Mouse (Mus musculus): ENCODE data around the gene Dctpp1. TPM values are rescaled to one million over a fixed set of nuclear protein-coding genes. Genes with fewer than 3 reads are reported as not detected.

Dctpp1 gene
- polyA plus RNA-seq (2015; fragmentation: Nextera tagmentation; extraction: Ambion mirVana) = 128 and 136 TPM in 2 replicates

DNA sequence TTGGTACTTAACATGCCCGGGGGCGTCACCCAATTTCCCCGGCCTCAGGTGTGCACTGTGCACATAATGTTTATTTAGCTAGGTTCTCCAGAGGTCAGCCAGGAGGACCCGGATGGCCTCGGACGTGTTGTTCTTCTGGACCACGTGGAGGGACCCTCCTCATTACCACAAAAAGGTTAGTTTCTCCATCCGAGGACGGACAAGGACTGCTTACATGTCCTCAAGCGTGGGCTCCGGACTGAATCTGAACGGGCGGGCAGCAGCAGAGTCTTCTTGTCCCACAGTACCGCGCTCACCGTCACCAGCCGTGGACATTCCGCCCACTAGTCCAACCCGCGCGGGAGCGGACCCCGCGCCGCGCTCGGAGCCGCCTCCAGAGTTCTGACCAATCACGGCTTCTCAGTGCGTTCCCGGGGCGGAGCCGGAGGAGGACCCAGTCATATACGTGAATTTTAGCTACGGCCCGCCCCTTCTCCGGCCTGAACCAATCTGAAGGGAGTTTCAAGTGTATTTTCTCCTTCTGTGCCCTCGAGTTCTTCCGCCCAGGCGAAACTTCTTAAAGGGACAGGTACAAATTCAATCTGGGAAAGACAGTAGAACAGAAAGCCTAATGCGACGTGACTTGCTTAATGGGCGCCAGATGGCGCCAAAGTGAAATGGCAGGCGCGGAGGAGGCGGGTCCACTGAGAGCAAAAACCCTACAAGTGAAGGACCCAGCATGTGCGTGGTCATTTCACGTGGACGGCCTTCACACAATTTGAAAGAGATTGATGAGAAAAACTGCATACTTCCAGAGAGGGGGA, at the start of gene Dctpp1:
Gene Dctpp1, minus strand, starts transcription at position 401 of the 803 bp plus-strand sequence.
- Histone ChIP-seq H3K9me3 (replicated peaks) (no peaks in the 10 kb centered on the region), H3K9ac (replicated peaks) (peak within 1 kb of the TSS; percentile 66), H3K27ac (replicated peaks) (peak within 1 kb of the TSS; percentile 61), H3K27me3 (replicated peaks) (no peaks in the 10 kb centered on the region), H3K4me2 (peak within 1 kb of the TSS; percentile 78), H3K4me3 (replicated peaks) (peak within 1 kb of the TSS; percentile 57), H3K36me3 (no peaks in the 10 kb centered on the region), H3K4me1 (peaks cover 18% of the 10 kb centered on the region)
- WGBS = under 1% methylated on average over 50 of the region's 50 CpGs
- ATAC-seq (ENCODE audit: low FRiP score) = peak; percentile 99

DNA sequence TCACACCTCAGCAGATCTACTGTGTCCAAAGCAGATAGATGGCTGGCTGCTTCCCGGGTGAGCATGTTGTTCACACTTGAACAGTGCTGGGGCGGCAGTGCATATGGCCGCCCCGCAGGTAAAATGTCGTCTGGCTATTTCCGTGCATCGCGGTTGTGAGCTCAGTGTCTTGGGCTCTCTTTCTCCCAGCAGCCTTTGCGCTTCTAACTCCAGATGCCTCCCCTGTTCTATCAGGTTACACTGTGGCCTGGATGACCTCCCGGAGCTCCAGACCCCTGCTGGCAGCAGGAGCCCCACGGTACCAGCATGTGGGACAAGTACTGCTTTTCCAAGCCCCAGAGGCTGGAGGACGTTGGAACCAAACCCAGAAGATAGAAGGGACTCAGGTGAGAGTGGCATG, 49.4 kb upstream of the Dctpp1 start:
- 75% methylated on average over 12 of the region's 12 CpGs for WGBS
- Histone ChIP-seq H3K4me2 (no peak overlapping the region), H3K9ac (replicated peaks) (no peak overlapping the region), H3K9me3 (replicated peaks) (no peaks in the 10 kb centered on the region), H3K27ac (replicated peaks) (no peak overlapping the region), H3K4me1 (no peaks in the 10 kb centered on the region), H3K36me3 (no peaks in the 10 kb centered on the region), H3K27me3 (replicated peaks) (no peaks in the 10 kb centered on the region), H3K4me3 (replicated peaks) (no peak overlapping the region)
- ATAC-seq (ENCODE audit: low FRiP score) = no peak

DNA sequence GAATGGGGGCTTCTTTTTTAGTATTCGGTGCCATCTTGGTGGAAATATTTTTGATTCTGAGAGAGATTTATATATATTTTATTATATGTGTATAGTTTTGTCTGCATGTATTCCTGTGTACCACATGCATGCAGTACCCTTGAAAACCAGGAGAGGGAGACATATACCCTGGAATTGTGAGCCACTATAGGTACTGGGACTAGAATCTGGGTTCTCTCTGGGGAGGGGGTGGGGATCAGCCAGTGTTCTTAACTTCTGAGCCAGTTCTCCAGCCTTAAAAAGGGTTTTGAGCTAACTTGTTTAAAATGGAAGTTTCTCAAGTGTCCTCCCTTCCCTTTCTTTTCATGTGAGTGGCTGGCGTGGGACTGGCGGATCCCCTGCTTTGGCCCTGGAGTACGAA, 48.4 kb upstream of the Dctpp1 start:
- WGBS = 60% methylated on average over 4 of the region's 4 CpGs
- Histone ChIP-seq H3K27ac (replicated peaks) (no peak overlapping the region), H3K36me3 (no peaks in the 10 kb centered on the region), H3K4me2 (no peak overlapping the region), H3K4me3 (replicated peaks) (no peak overlapping the region), H3K4me1 (no peaks in the 10 kb centered on the region), H3K27me3 (replicated peaks) (no peaks in the 10 kb centered on the region), H3K9me3 (replicated peaks) (no peaks in the 10 kb centered on the region), H3K9ac (replicated peaks) (no peak overlapping the region)
- ATAC-seq (ENCODE audit: low FRiP score) = no peak

DNA sequence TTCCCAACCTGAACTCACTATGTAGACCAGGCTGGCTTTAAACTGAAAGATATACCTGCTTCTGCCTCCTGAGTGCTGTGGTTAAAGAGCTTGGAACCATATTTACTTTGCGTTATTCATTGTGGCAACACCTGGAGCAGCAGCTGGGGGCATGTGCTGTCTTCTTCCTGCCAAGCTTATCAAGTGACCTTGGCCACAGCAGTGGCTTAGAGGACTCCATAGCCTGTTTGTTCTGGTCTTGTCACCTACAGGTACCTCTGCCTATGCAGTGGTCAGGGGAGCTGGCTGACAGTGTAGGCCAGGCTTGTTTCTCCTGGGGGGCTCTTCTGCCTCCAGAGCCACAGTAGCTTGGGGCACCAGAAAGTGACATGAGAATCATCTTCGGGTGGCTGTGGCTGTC, 47.9 kb upstream of the Dctpp1 start:
- Histone ChIP-seq H3K4me1 (no peaks in the 10 kb centered on the region), H3K4me3 (replicated peaks) (no peak overlapping the region), H3K9me3 (replicated peaks) (no peaks in the 10 kb centered on the region), H3K9ac (replicated peaks) (no peak overlapping the region), H3K36me3 (no peaks in the 10 kb centered on the region), H3K27me3 (replicated peaks) (no peaks in the 10 kb centered on the region), H3K27ac (replicated peaks) (no peak overlapping the region), H3K4me2 (no peak overlapping the region)
- no peak for ATAC-seq (ENCODE audit: low FRiP score)
- 80% methylated on average over 2 of the region's 2 CpGs for WGBS

DNA sequence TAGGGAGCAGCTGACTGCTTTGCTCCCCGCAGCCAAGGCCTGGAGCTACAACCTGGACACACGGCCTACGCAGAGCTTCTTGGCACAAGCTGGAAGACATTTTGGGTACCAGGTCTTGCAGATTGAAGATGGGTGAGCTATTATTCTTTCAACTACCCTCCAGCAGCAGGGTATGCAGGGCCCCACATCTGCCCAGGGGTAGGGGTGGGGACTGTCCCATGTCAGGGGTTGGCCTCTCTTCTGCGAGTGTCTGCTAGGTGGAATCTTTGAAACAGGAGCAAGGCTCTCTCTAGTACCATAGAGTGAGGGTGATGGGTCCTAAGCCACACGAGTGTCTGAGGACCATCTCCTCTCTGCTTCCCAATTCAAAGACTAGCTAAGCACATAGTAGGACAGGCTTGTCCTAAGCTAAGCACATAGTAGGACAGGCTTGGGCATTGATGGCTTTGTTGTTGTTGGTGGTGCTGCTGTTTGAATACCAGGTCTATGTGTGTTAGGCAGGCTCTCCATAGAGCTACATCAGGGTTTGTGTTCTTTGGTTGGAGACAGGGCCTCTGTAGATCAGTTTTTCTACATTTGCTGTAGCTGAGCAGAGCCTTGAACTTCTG, 37.2 kb upstream of the Dctpp1 start:
- Histone ChIP-seq H3K4me3 (replicated peaks) (no peak overlapping the region), H3K27ac (replicated peaks) (no peak overlapping the region), H3K36me3 (no peaks in the 10 kb centered on the region), H3K9ac (replicated peaks) (no peak overlapping the region), H3K4me1 (no peaks in the 10 kb centered on the region), H3K27me3 (replicated peaks) (no peaks in the 10 kb centered on the region), H3K4me2 (no peak overlapping the region), H3K9me3 (replicated peaks) (no peaks in the 10 kb centered on the region)
- WGBS = 96% methylated on average over 5 of the region's 5 CpGs
- no peak for ATAC-seq (ENCODE audit: low FRiP score)

DNA sequence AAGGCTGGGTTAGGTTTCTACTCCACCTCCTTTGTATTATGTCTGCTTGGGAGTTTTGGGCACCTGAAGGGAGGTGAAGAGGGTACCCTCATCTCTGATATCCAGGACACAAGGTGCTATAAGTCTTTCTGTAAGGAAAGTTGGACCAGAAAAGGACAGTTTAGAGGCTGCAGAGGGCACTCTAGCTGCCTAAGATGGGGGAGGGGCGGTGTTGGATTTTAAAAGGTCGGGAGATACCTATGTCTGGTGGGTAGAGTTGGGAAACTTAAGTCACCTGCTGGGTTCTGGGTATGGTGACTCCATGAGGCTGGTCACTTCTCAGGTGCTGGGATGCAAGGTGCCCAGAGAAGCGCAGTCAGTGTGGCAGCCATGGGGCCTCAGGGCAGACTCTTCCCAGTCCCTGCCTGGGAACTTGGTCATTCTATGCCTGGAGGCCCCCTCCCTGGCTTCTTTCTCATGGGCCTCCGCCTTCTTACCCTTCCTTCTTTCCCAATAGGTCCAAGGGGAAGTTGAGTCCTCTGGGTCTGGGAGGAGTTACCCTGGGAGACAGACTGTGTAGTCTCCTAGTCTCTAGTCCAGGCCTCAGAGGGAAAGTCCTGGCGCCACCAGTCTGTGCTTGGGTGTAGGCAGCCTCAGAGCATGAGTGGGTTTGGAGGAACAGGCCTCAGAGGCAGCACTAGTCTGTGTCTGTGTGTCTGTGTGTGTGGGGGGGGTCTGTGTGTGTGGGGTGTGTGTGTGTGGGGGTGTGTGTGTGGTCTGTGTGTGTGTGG, 36.5 kb upstream of the Dctpp1 start:
- Histone ChIP-seq H3K27me3 (replicated peaks) (no peaks in the 10 kb centered on the region), H3K4me1 (no peaks in the 10 kb centered on the region), H3K4me3 (replicated peaks) (no peak overlapping the region), H3K27ac (replicated peaks) (no peak overlapping the region), H3K9ac (replicated peaks) (no peak overlapping the region), H3K9me3 (replicated peaks) (no peaks in the 10 kb centered on the region), H3K36me3 (no peaks in the 10 kb centered on the region), H3K4me2 (no peak overlapping the region)
- ATAC-seq (ENCODE audit: low FRiP score) = no peak
- WGBS = 83% methylated on average over 5 of the region's 5 CpGs

DNA sequence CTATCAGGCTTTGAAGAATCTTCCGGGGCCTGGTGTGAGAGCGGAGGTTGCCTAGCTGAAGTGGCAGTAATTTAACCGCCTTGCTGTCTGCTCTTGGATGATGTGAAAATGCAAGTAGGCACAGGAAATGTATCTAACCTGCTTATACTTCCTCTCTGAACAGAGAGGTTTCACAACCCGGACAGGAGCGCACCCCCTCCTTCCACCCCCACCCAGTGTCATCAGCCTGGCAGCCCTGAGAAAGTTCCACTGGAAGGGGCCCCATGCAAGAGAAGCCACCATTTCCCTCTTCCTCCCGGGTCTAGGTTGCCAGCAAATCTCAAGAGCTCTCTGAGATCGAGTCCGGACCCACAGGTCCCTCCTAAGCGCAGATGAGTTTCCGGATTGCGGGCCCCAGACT, 35.6 kb upstream of the Dctpp1 start, which contains the start of gene Itgal:
Gene Itgal, plus strand, starts transcription at position 163 of the 400 bp plus-strand sequence.
- no peaks in the 10 kb centered on the region for H3K9me3 ChIP-seq (replicated peaks)
- H3K27ac ChIP-seq (replicated peaks) = no peak within 1 kb of the TSS
- no peak within 1 kb of the TSS for H3K4me3 ChIP-seq (replicated peaks)
- H3K4me2 ChIP-seq = no peak within 1 kb of the TSS
- no peaks in the 10 kb centered on the region for H3K4me1 ChIP-seq
- no peak for ATAC-seq (ENCODE audit: low FRiP score)
- WGBS = 79% methylated on average over 11 of the region's 11 CpGs
- H3K36me3 ChIP-seq = no peaks in the 10 kb centered on the region
- no peak within 1 kb of the TSS for H3K9ac ChIP-seq (replicated peaks)
- H3K27me3 ChIP-seq (replicated peaks) = no peaks in the 10 kb centered on the region

DNA sequence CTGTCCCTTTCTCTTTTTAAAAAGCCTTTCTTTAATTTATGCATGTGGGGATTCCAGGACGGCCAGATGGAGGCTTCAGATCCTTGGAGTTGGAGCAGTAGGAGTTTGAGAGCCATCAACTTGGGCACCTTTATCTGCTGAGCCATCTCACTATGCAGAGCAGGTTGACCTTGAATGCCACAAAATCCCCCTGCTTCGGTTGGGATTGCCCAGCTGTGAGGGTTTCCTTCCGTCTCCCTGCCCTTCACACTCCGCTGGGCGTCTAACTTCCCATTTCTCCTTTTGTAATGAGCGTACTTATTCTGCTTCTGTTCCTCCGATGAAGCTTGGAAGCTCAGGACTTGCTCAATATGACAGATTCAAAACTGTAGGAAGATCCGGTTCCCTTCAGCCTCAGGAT, 29.6 kb upstream of the Dctpp1 start:
- Histone ChIP-seq H3K36me3 (no peaks in the 10 kb centered on the region), H3K4me2 (no peak overlapping the region), H3K9me3 (replicated peaks) (0 out of 2 replicates have a peak, but pooled peaks cover 4% of the 10 kb centered on the region), H3K4me3 (replicated peaks) (no peak overlapping the region), H3K27me3 (replicated peaks) (no peaks in the 10 kb centered on the region), H3K4me1 (no peaks in the 10 kb centered on the region), H3K27ac (replicated peaks) (no peak overlapping the region), H3K9ac (replicated peaks) (no peak overlapping the region)
- ATAC-seq (ENCODE audit: low FRiP score) = no peak
- WGBS = 61% methylated on average over 8 of the region's 8 CpGs

DNA sequence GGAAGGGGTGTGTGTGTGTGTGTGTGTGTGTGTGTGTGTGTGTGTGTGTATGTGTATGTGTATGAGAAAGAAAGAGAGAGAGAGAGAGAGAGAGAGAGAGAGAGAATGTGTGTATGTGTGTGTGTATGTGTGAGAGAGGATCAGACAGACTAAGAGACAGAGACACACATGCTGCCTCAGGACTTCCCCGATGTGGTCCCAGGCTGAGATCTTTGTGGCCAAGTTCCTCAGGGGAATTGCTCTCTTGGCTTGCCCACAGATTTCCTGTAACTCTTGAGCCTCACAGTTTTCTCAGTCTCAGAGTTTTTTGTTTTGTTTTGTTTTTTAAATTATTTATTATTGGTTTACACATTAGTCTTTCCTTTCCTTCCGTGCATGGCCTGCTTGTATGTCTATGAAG, 28.8 kb upstream of the Dctpp1 start:
- Histone ChIP-seq H3K36me3 (no peaks in the 10 kb centered on the region), H3K4me2 (no peak overlapping the region), H3K27ac (replicated peaks) (no peak overlapping the region), H3K4me1 (no peaks in the 10 kb centered on the region), H3K9me3 (replicated peaks) (0 out of 2 replicates have a peak, but pooled peaks cover 4% of the 10 kb centered on the region), H3K4me3 (replicated peaks) (no peak overlapping the region), H3K27me3 (replicated peaks) (no peaks in the 10 kb centered on the region), H3K9ac (replicated peaks) (no peak overlapping the region)
- WGBS = 88% methylated on average over 2 of the region's 2 CpGs
- ATAC-seq (ENCODE audit: low FRiP score) = no peak

DNA sequence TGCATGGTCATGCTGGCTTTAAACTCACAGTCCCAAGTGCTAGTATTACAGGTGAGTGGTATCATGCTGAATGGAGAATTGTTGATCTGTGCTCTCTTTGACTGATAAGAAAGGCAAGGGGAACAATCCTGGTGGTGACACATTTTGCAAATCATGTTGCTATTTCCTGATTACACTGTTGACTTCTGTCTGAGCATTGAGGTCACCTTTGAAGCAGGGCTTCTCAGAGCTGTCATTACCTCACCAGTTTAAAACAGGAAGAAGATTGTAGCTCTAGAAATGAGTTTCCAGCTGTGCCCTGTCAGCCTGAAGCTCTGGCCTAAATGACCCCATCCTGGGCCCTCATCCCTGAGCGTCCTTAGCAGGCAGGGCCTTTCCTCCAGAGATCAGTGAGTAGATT, 27.4 kb upstream of the Dctpp1 start:
- Histone ChIP-seq H3K4me3 (replicated peaks) (no peak overlapping the region), H3K27ac (replicated peaks) (no peak overlapping the region), H3K9ac (replicated peaks) (no peak overlapping the region), H3K4me2 (no peak overlapping the region), H3K27me3 (replicated peaks) (no peaks in the 10 kb centered on the region), H3K9me3 (replicated peaks) (0 out of 2 replicates have a peak, but pooled peaks cover 4% of the 10 kb centered on the region), H3K36me3 (no peaks in the 10 kb centered on the region), H3K4me1 (no peaks in the 10 kb centered on the region)
- no peak for ATAC-seq (ENCODE audit: low FRiP score)
- 74% methylated on average over 1 of the region's 1 CpGs for WGBS

DNA sequence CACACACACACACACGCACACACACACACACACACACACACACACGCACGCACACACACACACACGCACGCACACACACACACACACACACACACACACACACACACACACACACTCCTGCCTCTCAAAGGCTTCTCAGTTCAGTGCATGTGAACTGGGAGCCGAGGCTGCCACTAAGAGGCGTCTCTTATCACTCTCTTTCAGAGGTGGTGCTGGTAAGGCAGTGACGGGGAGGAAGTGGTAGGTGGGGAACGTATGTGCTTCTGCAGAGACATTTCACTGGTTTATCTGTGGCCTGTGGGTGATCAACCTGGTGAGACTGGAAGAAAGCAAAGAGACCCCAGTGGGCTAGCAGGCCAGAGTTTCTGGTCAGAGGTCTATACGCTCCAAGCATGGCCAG, 24.6 kb upstream of the Dctpp1 start:
- 85% methylated on average over 5 of the region's 10 CpGs for WGBS
- no peak overlapping the region for H3K27ac ChIP-seq (replicated peaks)
- no peaks in the 10 kb centered on the region for H3K4me1 ChIP-seq
- no peak for ATAC-seq (ENCODE audit: low FRiP score)
- no peak overlapping the region for H3K4me3 ChIP-seq (replicated peaks)
- H3K9me3 ChIP-seq (replicated peaks) = 0 out of 2 replicates have a peak, but pooled peaks cover 4% of the 10 kb centered on the region
- no peak overlapping the region for H3K4me2 ChIP-seq
- no peaks in the 10 kb centered on the region for H3K27me3 ChIP-seq (replicated peaks)
- no peaks in the 10 kb centered on the region for H3K36me3 ChIP-seq
- no peak overlapping the region for H3K9ac ChIP-seq (replicated peaks)
